Mouse (Mus musculus): Measurements from ENCODE around the gene Cipc. TPM values are rescaled to one million over a fixed set of nuclear protein-coding genes. Genes with fewer than 3 reads are reported as not detected.

The Cipc gene
- polyA plus RNA-seq, 1 experiment from 2014 or later: 24.7 TPM

GRCm38 (mm10) chr12:86914756-86915155 lies 32.1 kb upstream of the Cipc start:
- peaks cover 39% of the 10 kb centered on the region for H3K4me1 ChIP-seq

GRCm38 (mm10) chr12:86915617-86916016 lies 31.2 kb upstream of the Cipc start:
- 75% methylated on average over 7 of the region's 7 CpGs for WGBS
- peaks cover 35% of the 10 kb centered on the region for H3K4me1 ChIP-seq

More at GRCm38 (mm10) chr12:86914756-86915155, 32.1 kb upstream of the Cipc start:
- Histone ChIP-seq H3K27ac (no peak overlapping the region), H3K4me3 (no peak overlapping the region), H3K9me3 (no peaks in the 10 kb centered on the region), H3K36me3 (no peaks in the 10 kb centered on the region), H3K9ac (no peak overlapping the region), H3K4me2 (replicated peaks) (no peak overlapping the region), H3K27me3 (peaks cover 13% of the 10 kb centered on the region)
- 62% methylated on average over 6 of the region's 6 CpGs for WGBS
- no peak for ATAC-seq (ENCODE audit: low FRiP score, low read depth)

GRCm38 (mm10) chr12:86916796-86917573 lies 29.9 kb upstream of the Cipc start:
- Histone ChIP-seq H3K27me3 (peaks cover 13% of the 10 kb centered on the region), H3K4me1 (peaks cover 27% of the 10 kb centered on the region), H3K9me3 (no peaks in the 10 kb centered on the region), H3K27ac (no peak overlapping the region), H3K4me2 (replicated peaks) (no peak overlapping the region), H3K36me3 (no peaks in the 10 kb centered on the region), H3K9ac (no peak overlapping the region), H3K4me3 (no peak overlapping the region)
- no peak for ATAC-seq (ENCODE audit: low FRiP score, low read depth)
- WGBS: 79% methylated on average over 7 of the region's 7 CpGs

More at GRCm38 (mm10) chr12:86915617-86916016, 31.2 kb upstream of the Cipc start:
- Histone ChIP-seq H3K4me3 (no peak overlapping the region), H3K27ac (no peak overlapping the region), H3K9ac (no peak overlapping the region), H3K4me2 (replicated peaks) (no peak overlapping the region), H3K36me3 (no peaks in the 10 kb centered on the region), H3K9me3 (no peaks in the 10 kb centered on the region), H3K27me3 (peaks cover 13% of the 10 kb centered on the region)
- no peak for ATAC-seq (ENCODE audit: low FRiP score, low read depth)

- 0 out of 2 replicates have a peak, but pooled peaks have one; percentile 16 for ATAC-seq (ENCODE audit: low FRiP score, low read depth)
Observed at GRCm38 (mm10) chr12:86918361-86918967, 28.4 kb upstream of the Cipc start.

GRCm38 (mm10) chr12:86918983-86919722 lies 27.7 kb upstream of the Cipc start:
- no peak overlapping the region for H3K4me3 ChIP-seq
- ATAC-seq (ENCODE audit: low FRiP score, low read depth): no peak
- no peaks in the 10 kb centered on the region for H3K36me3 ChIP-seq
- 78% methylated on average over 17 of the region's 17 CpGs for WGBS
- H3K9me3 ChIP-seq: no peaks in the 10 kb centered on the region
- H3K4me1 ChIP-seq: peaks cover 23% of the 10 kb centered on the region
- H3K4me2 ChIP-seq (replicated peaks): no peak overlapping the region
- H3K27ac ChIP-seq: 0 out of 2 replicates have a peak overlapping the region, but pooled peaks have one; percentile 7
- no peak overlapping the region for H3K9ac ChIP-seq
- H3K27me3 ChIP-seq: peaks cover 3% of the 10 kb centered on the region

More at GRCm38 (mm10) chr12:86918361-86918967, 28.4 kb upstream of the Cipc start:
- peaks cover 17% of the 10 kb centered on the region for H3K4me1 ChIP-seq
- 29% methylated on average over 11 of the region's 11 CpGs for WGBS
- no peak overlapping the region for H3K4me3 ChIP-seq
- no peak overlapping the region for H3K4me2 ChIP-seq (replicated peaks)
- H3K9ac ChIP-seq: peak overlapping the region; percentile 25; the same call in 1 of the 2 replicates
- peaks cover 10% of the 10 kb centered on the region for H3K27me3 ChIP-seq
- H3K27ac ChIP-seq: no peak overlapping the region
- no peaks in the 10 kb centered on the region for H3K36me3 ChIP-seq
- H3K9me3 ChIP-seq: no peaks in the 10 kb centered on the region

GRCm38 (mm10) chr12:86923837-86924236 lies 23.0 kb upstream of the Cipc start:
- H3K4me1 ChIP-seq: peaks cover 10% of the 10 kb centered on the region
- no peaks in the 10 kb centered on the region for H3K27me3 ChIP-seq
- H3K27ac ChIP-seq: no peak overlapping the region
- H3K9me3 ChIP-seq: peaks cover 9% of the 10 kb centered on the region
- 3% methylated on average over 5 of the region's 5 CpGs for WGBS
- H3K36me3 ChIP-seq: no peaks in the 10 kb centered on the region
- no peak overlapping the region for H3K4me3 ChIP-seq
- no peak overlapping the region for H3K9ac ChIP-seq
- H3K4me2 ChIP-seq (replicated peaks): no peak overlapping the region
- ATAC-seq (ENCODE audit: low FRiP score, low read depth): peak; percentile 32

GRCm38 (mm10) chr12:86930934-86931729 lies 15.7 kb upstream of the Cipc start:
- Histone ChIP-seq H3K4me2 (replicated peaks) (no peak overlapping the region), H3K4me1 (0 out of 2 replicates have a peak, but pooled peaks cover 4% of the 10 kb centered on the region), H3K9me3 (peaks cover 13% of the 10 kb centered on the region), H3K4me3 (no peak overlapping the region), H3K27me3 (no peaks in the 10 kb centered on the region), H3K36me3 (no peaks in the 10 kb centered on the region), H3K9ac (no peak overlapping the region), H3K27ac (no peak overlapping the region)
- WGBS: 81% methylated on average over 6 of the region's 6 CpGs
- ATAC-seq (ENCODE audit: low FRiP score, low read depth): no peak

- Histone ChIP-seq H3K9ac (no peak overlapping the region), H3K4me3 (no peak overlapping the region), H3K27ac (no peak overlapping the region), H3K36me3 (no peaks in the 10 kb centered on the region), H3K27me3 (no peaks in the 10 kb centered on the region), H3K9me3 (peaks cover 13% of the 10 kb centered on the region), H3K4me1 (0 out of 2 replicates have a peak, but pooled peaks cover 4% of the 10 kb centered on the region), H3K4me2 (replicated peaks) (no peak overlapping the region)
- WGBS: 19% methylated on average over 7 of the region's 7 CpGs
- no peak for ATAC-seq (ENCODE audit: low FRiP score, low read depth)
Observed at GRCm38 (mm10) chr12:86931919-86932574, 14.8 kb upstream of the Cipc start.

- WGBS: 37% methylated on average over 6 of the region's 6 CpGs
- Histone ChIP-seq H3K27me3 (no peaks in the 10 kb centered on the region), H3K4me2 (replicated peaks) (no peak overlapping the region)
Observed at GRCm38 (mm10) chr12:86932575-86932952, 14.3 kb upstream of the Cipc start.

GRCm38 (mm10) chr12:86934748-86935147 lies 12.1 kb upstream of the Cipc start:
- H3K27ac ChIP-seq: no peak overlapping the region
- H3K4me2 ChIP-seq (replicated peaks): no peak overlapping the region
- H3K9me3 ChIP-seq: 0 out of 2 replicates have a peak, but pooled peaks cover 4% of the 10 kb centered on the region
- WGBS: 65% methylated on average over 1 of the region's 1 CpGs
- no peak overlapping the region for H3K4me3 ChIP-seq
- ATAC-seq (ENCODE audit: low FRiP score, low read depth): no peak
- no peaks in the 10 kb centered on the region for H3K36me3 ChIP-seq
- H3K9ac ChIP-seq: no peak overlapping the region
- no peaks in the 10 kb centered on the region for H3K27me3 ChIP-seq
- 0 out of 2 replicates have a peak, but pooled peaks cover 4% of the 10 kb centered on the region for H3K4me1 ChIP-seq

More at GRCm38 (mm10) chr12:86932575-86932952, 14.3 kb upstream of the Cipc start:
- no peak for ATAC-seq (ENCODE audit: low FRiP score, low read depth)
- H3K9me3 ChIP-seq: peaks cover 13% of the 10 kb centered on the region
- no peaks in the 10 kb centered on the region for H3K36me3 ChIP-seq
- H3K4me3 ChIP-seq: no peak overlapping the region
- H3K27ac ChIP-seq: no peak overlapping the region
- 0 out of 2 replicates have a peak, but pooled peaks cover 4% of the 10 kb centered on the region for H3K4me1 ChIP-seq
- H3K9ac ChIP-seq: no peak overlapping the region

All from limb, embryonic 13.5 days (tissue).